Mouse (Mus musculus) CH12.LX (cell line): ENCODE data around the gene Prg2. TPM values are rescaled to one million over a fixed set of nuclear protein-coding genes. Genes with fewer than 3 reads are reported as not detected.

Experiments
- DNase-seq: peaks from one replicate; pipeline ENCODE4 v3.0.0-alpha.2; 2013; ENCODE audit errors: extremely low read depth
- H3K27ac ChIP-seq: 2 replicates; pipeline ENCODE4 v1.5.1; 2012; ENCODE audit warnings: low read depth, mild to moderate bottlenecking, control low read depth, moderate library complexity; ENCODE audit not compliant: insufficient read depth
- H3K27me3 ChIP-seq: replicated peaks from 2 replicates; pipeline ENCODE3; 2012; ENCODE audit warnings: inconsistent platforms
- H3K36me3 ChIP-seq, 2 experiments: replicated peaks in 1 of 2; 2 replicates each; pipeline versions ENCODE3 to v1.6.1; 2012; ENCODE audit warnings: inconsistent platforms in 1 of 2, low read length in 1 of 2, mild to moderate bottlenecking in 1 of 2, mixed read lengths in 1 of 2, moderate library complexity in 1 of 2; ENCODE audit not compliant: control insufficient read depth in 1 of 2, insufficient read depth in 1 of 2
- H3K4me1 ChIP-seq, 2 experiments: 2 replicates each; pipeline ENCODE4 v1.6.1; 2012; ENCODE audit warnings: inconsistent platforms in 1 of 2, moderate library complexity in 1 of 2; ENCODE audit not compliant: insufficient read depth in 2 of 2, control insufficient read depth in 1 of 2
- H3K4me2 ChIP-seq: 2 replicates; pipeline ENCODE4 v1.6.1; 2012; ENCODE audit warnings: low read depth, mild to moderate bottlenecking, control low read depth; ENCODE audit not compliant: poor library complexity, insufficient read depth, severe bottlenecking
- H3K4me3 ChIP-seq, 3 experiments: fragments of 150-350 bp in 1 of 3; sonication (generic) in 1 of 3; replicated peaks in 1 of 3; 2 replicates each; pipeline versions ENCODE3 to v1.5.1; 2011 to 2012; ENCODE audit warnings: low read depth in 2 of 3, low read length in 2 of 3, mild to moderate bottlenecking in 2 of 3, moderate library complexity in 2 of 3, control low read depth in 1 of 3, improper control_type of control experiment in 1 of 3, inconsistent platforms in 1 of 3, mixed read lengths in 1 of 3; ENCODE audit not compliant: poor library complexity in 1 of 3
- H3K79me2 ChIP-seq: replicated peaks from 2 replicates; pipeline ENCODE4 v1.6.1; 2012; ENCODE audit warnings: mild to moderate bottlenecking, moderate library complexity; ENCODE audit not compliant: control insufficient read depth, poor library complexity, insufficient read depth, severe bottlenecking; ENCODE audit errors: extremely low read depth
- H3K9ac ChIP-seq: 2 replicates; pipeline ENCODE4 v1.6.1; 2012; ENCODE audit warnings: low read depth, mild to moderate bottlenecking, control low read depth, moderate library complexity; ENCODE audit not compliant: insufficient read depth
- H3K9me3 ChIP-seq: replicated peaks from 2 replicates; pipeline ENCODE3; 2012; ENCODE audit warnings: low read length, inconsistent platforms, mixed read lengths
- BHLHE40 ChIP-seq: IDR thresholded peaks from 2 replicates; pipeline ENCODE4 v1.6.1; 2011; ENCODE audit warnings: mild to moderate bottlenecking, low read depth, low read length, improper control_type of control experiment
- CHD1 ChIP-seq: IDR thresholded peaks from 2 replicates; pipeline ENCODE4 v1.6.1; 2012; ENCODE audit warnings: low read depth, low read length, improper control_type of control experiment, inconsistent platforms
- CHD2 ChIP-seq: IDR thresholded peaks from 2 replicates; pipeline ENCODE4 v1.6.1; 2011; ENCODE audit warnings: low read length, improper control_type of control experiment
- CTCF ChIP-seq, 2 experiments: IDR thresholded peaks in 1 of 2; conservative IDR thresholded peaks in 1 of 2; 2 replicates each; pipeline ENCODE4 v1.5.1; 2011 to 2012; ENCODE audit warnings: low read depth in 2 of 2, low read length in 2 of 2, improper control_type of control experiment in 1 of 2, inconsistent platforms in 1 of 2, mild to moderate bottlenecking in 1 of 2, moderate library complexity in 1 of 2
- E2F4 ChIP-seq: IDR thresholded peaks from 2 replicates; pipeline ENCODE4 v1.6.1; 2011; ENCODE audit warnings: low read depth, low read length, improper control_type of control experiment; ENCODE audit not compliant: insufficient replicate concordance
- ELF1 ChIP-seq: IDR thresholded peaks from 2 replicates; pipeline ENCODE4 v1.6.1; 2014; ENCODE audit warnings: low read depth, mild to moderate bottlenecking, inconsistent platforms, low read length, improper control_type of control experiment
- EP300 ChIP-seq: IDR thresholded peaks from 2 replicates; pipeline ENCODE4 v1.6.1; 2011; ENCODE audit warnings: low read length, improper control_type of control experiment
- ETS1 ChIP-seq: conservative IDR thresholded peaks from 2 replicates; pipeline ENCODE4 v1.6.1; 2012; ENCODE audit warnings: low read depth, mild to moderate bottlenecking, inconsistent platforms, low read length, improper control_type of control experiment, moderate library complexity
- GABPA ChIP-seq: IDR thresholded peaks from 2 replicates; pipeline ENCODE4 v1.6.1; 2012; ENCODE audit warnings: low read depth, low read length, improper control_type of control experiment, inconsistent platforms; ENCODE audit not compliant: insufficient replicate concordance
- HCFC1 ChIP-seq: IDR thresholded peaks from 2 replicates; pipeline ENCODE4 v1.6.1; 2012; ENCODE audit warnings: low read depth, mild to moderate bottlenecking, inconsistent platforms, low read length, improper control_type of control experiment
- IRF4 ChIP-seq: IDR thresholded peaks from 2 replicates; pipeline ENCODE4 v1.6.1; 2014; ENCODE audit warnings: low read depth, mild to moderate bottlenecking, inconsistent platforms, low read length, improper control_type of control experiment
- JUN ChIP-seq: IDR thresholded peaks from 2 replicates; pipeline ENCODE4 v1.6.1; 2011; ENCODE audit warnings: low read depth, mild to moderate bottlenecking, low read length, improper control_type of control experiment, moderate library complexity; ENCODE audit not compliant: insufficient read depth
- JUND ChIP-seq: conservative IDR thresholded peaks from 2 replicates; pipeline ENCODE4 v1.6.1; 2011; ENCODE audit warnings: low read depth, low read length, improper control_type of control experiment
- KAT2A ChIP-seq: IDR thresholded peaks from 2 replicates; pipeline ENCODE4 v1.6.1; 2012; ENCODE audit warnings: low read length, improper control_type of control experiment, inconsistent platforms; ENCODE audit not compliant: insufficient replicate concordance
- MAFK ChIP-seq: IDR thresholded peaks from 2 replicates; pipeline ENCODE4 v1.6.1; 2011; ENCODE audit warnings: low read length, improper control_type of control experiment; ENCODE audit not compliant: insufficient replicate concordance
- MAX ChIP-seq: IDR thresholded peaks from 2 replicates; pipeline ENCODE4 v1.6.1; 2011; ENCODE audit warnings: low read length, improper control_type of control experiment
- MAZ ChIP-seq: IDR thresholded peaks from 2 replicates; pipeline ENCODE4 v1.6.1; 2012; ENCODE audit warnings: low read depth, mild to moderate bottlenecking, inconsistent platforms, low read length, improper control_type of control experiment, moderate library complexity
- MEF2A ChIP-seq: IDR thresholded peaks from 2 replicates; pipeline ENCODE4 v1.6.1; 2014; ENCODE audit warnings: low read depth, mild to moderate bottlenecking, inconsistent platforms, low read length, improper control_type of control experiment, borderline replicate concordance
- MXI1 ChIP-seq: IDR thresholded peaks from 2 replicates; pipeline ENCODE4 v1.6.1; 2011; ENCODE audit warnings: mild to moderate bottlenecking, low read depth, low read length, improper control_type of control experiment
- MYC ChIP-seq: IDR thresholded peaks from 2 replicates; pipeline ENCODE4 v1.6.1; 2011; ENCODE audit warnings: low read depth, mild to moderate bottlenecking, improper control_type of control experiment, low read length
- NELFE ChIP-seq: IDR thresholded peaks from 2 replicates; pipeline ENCODE4 v1.6.1; 2011; ENCODE audit warnings: low read depth, low read length, improper control_type of control experiment
- NRF1 ChIP-seq: IDR thresholded peaks from 2 replicates; pipeline ENCODE4 v1.6.1; 2014; ENCODE audit warnings: low read depth, mild to moderate bottlenecking, inconsistent platforms, low read length, improper control_type of control experiment, moderate library complexity
- PAX5 ChIP-seq: IDR thresholded peaks from 2 replicates; pipeline ENCODE4 v1.6.1; 2012; ENCODE audit warnings: low read length, inconsistent platforms, mixed read lengths
- POLR2A ChIP-seq: IDR thresholded peaks from 2 replicates; pipeline ENCODE4 v1.6.1; 2011; ENCODE audit warnings: low read depth, mild to moderate bottlenecking, improper control_type of control experiment, low read length
- POLR2AphosphoS2 ChIP-seq: IDR thresholded peaks from 2 replicates; pipeline ENCODE4 v1.6.1; 2011; ENCODE audit warnings: low read depth, low read length, improper control_type of control experiment
- RAD21 ChIP-seq: IDR thresholded peaks from 2 replicates; pipeline ENCODE4 v1.6.1; 2011; ENCODE audit warnings: low read depth, mild to moderate bottlenecking, low read length, improper control_type of control experiment, moderate library complexity
- RCOR1 ChIP-seq: conservative IDR thresholded peaks from 2 replicates; pipeline ENCODE4 v1.6.1; 2012; ENCODE audit warnings: low read depth, mild to moderate bottlenecking, inconsistent platforms, low read length, improper control_type of control experiment
- SIN3A ChIP-seq: IDR thresholded peaks from 2 replicates; pipeline ENCODE4 v1.6.1; 2012; ENCODE audit warnings: low read length, improper control_type of control experiment, inconsistent platforms
- SMC3 ChIP-seq: IDR thresholded peaks from 2 replicates; pipeline ENCODE4 v1.6.1; 2011; ENCODE audit warnings: low read depth, low read length, improper control_type of control experiment
- TBP ChIP-seq: conservative IDR thresholded peaks from 2 replicates; pipeline ENCODE4 v1.6.1; 2011; ENCODE audit warnings: low read depth, low read length, improper control_type of control experiment
- TCF12 ChIP-seq: IDR thresholded peaks from 2 replicates; pipeline ENCODE4 v1.6.1; 2014; ENCODE audit warnings: low read depth, mild to moderate bottlenecking, inconsistent platforms, low read length, improper control_type of control experiment
- UBTF ChIP-seq: IDR thresholded peaks from 2 replicates; pipeline ENCODE4 v1.6.1; 2012; ENCODE audit warnings: low read depth, mild to moderate bottlenecking, inconsistent platforms, low read length, improper control_type of control experiment, moderate library complexity
- USF1 ChIP-seq: IDR thresholded peaks from 2 replicates; pipeline ENCODE4 v1.6.1; 2014; ENCODE audit warnings: low read depth, mild to moderate bottlenecking, inconsistent platforms, low read length, improper control_type of control experiment
- USF2 ChIP-seq: conservative IDR thresholded peaks from 2 replicates; pipeline ENCODE4 v1.6.1; 2011; ENCODE audit warnings: low read depth, low read length, improper control_type of control experiment
- ZC3H11A ChIP-seq: IDR thresholded peaks from 2 replicates; pipeline ENCODE4 v1.6.1; 2012; ENCODE audit warnings: low read depth, mild to moderate bottlenecking, inconsistent platforms, low read length, improper control_type of control experiment
- ZKSCAN1 ChIP-seq: IDR thresholded peaks from 2 replicates; pipeline ENCODE4 v1.6.1; 2012; ENCODE audit warnings: low read depth, inconsistent platforms, low read length, improper control_type of control experiment, borderline replicate concordance
- ZMIZ1 ChIP-seq: IDR thresholded peaks from 2 replicates; pipeline ENCODE4 v1.6.1; 2012; ENCODE audit warnings: low read depth, mild to moderate bottlenecking, inconsistent platforms, low read length, improper control_type of control experiment
- ZNF384 ChIP-seq: IDR thresholded peaks from 2 replicates; pipeline ENCODE4 v1.6.1; 2012; ENCODE audit warnings: low read depth, low read length, improper control_type of control experiment, inconsistent platforms
- dilution Hi-C: fragments of 300-500 bp; cut with MboI; formaldehyde crosslinking; loops from 2 replicates; pipeline ENCODE4 v1.14.3; 2020; ENCODE audit warnings: low sequenced_read_pairs; ENCODE audit not compliant: extremely low pct_unique_long_range_greater_than_20kb, extremely low pct_ligation_motif_present
- in situ Hi-C: fragments of 300-500 bp; cut with MboI; formaldehyde crosslinking; loops from 3 replicates; pipeline ENCODE4 v1.14.3; 2019; ENCODE audit warnings: low sequenced_read_pairs, low pct_ligation_motif_present, low pct_unique_long_range_greater_than_20kb, mixed read lengths
- polyA plus RNA-seq: library from polyadenylated mRNA; unstranded; fragments of >175 nt; gene quantifications from 2 replicates; pipeline ENCODE4 v1.2.1, GENCODE M21; 2012; ENCODE audit warnings: low read depth; ENCODE audit not compliant: insufficient read length
- total RNA-seq, 2 experiments: library from RNA; depleted of rRNA; stranded (reverse); fragments of 300-350 nt in 1 of 2; fragments of >200 nt in 1 of 2; gene quantifications; 2 replicates each; pipeline ENCODE4 v1.2.3; 2012 to 2014

The Prg2 gene
- total and polyA plus RNA-seq, 3 experiments = 0.60 to 0.93 (median 0.81) TPM

- TF ChIP-seq MXI1 (no peak), CHD1 (no peak), IRF4 (peak; percentile 72; the same call in 1 of the 2 replicates), MEF2A (no peak), ZMIZ1 (0 out of 2 replicates have a peak, but pooled peaks have one; percentile 23), ZNF384 (peak; percentile 60), PAX5 (no peak), CHD2 (0 out of 2 replicates have a peak, but pooled peaks have one; percentile 15), CTCF (conservative IDR thresholded peaks at IDR 0.05 in 1 of 2, IDR thresholded peaks at IDR 0.05 in 1 of 2; ENCODE audit: low read depth in 2 of 2, low read length in 2 of 2) (no peak), ZKSCAN1 (no peak), POLR2A (no peak), RCOR1 (0 out of 2 replicates have a peak, but pooled peaks have one; percentile 46), TCF12 (peak; percentile 60), POLR2AphosphoS2 (no peak), MYC (peak; percentile 55; the same call in 1 of the 2 replicates), BHLHE40 (peak; percentile 73), JUN (0 out of 2 replicates have a peak, but pooled peaks have one; percentile 6), MAZ (no peak), MAX (0 out of 2 replicates have a peak, but pooled peaks have one; percentile 38), GABPA (no peak), NELFE (no peak), KAT2A (no peak), RAD21 (no peak), UBTF (no peak), HCFC1 (no peak), ETS1 (peak; percentile 72), EP300 (peak; percentile 74), JUND (no peak), ZC3H11A (no peak), USF2 (no peak), SMC3 (no peak; the same call in 1 of the 2 replicates), NRF1 (no peak), USF1 (no peak), MAFK (0 out of 2 replicates have a peak, but pooled peaks have one; percentile 26), SIN3A (peak; percentile 62), TBP (no peak), E2F4 (no peak), ELF1 (no peak; the same call in 1 of the 2 replicates)
- no peak overlapping the region; the same call in 1 of the 2 replicates for H3K4me2 ChIP-seq
- H3K4me1 ChIP-seq = peaks cover 23 to 88% of the 10 kb centered on the region in 2 experiments
- H3K79me2 ChIP-seq = no peaks in the 10 kb centered on the region; the same call in 1 of the 2 replicates
- H3K4me3 ChIP-seq = no peak overlapping the region
- H3K27me3 ChIP-seq = no peaks in the 10 kb centered on the region
- no peak for DNase-seq
- H3K9me3 ChIP-seq = peaks cover 3% of the 10 kb centered on the region
- no peak overlapping the region for H3K9ac ChIP-seq
- dilution Hi-C loops = no loop called here
- peak overlapping the region; percentile 78 for H3K27ac ChIP-seq
- peaks cover 51 to 65% of the 10 kb centered on the region in 2 experiments for H3K36me3 ChIP-seq
- in situ Hi-C loops = no loop called here
These were observed 21.5 kb upstream of the Prg2 start for GRCm38 (mm10) chr2:84958588-84959264.
